ENCODE assay signal across 14 mouse cellular contexts in the genomic region with DNA sequence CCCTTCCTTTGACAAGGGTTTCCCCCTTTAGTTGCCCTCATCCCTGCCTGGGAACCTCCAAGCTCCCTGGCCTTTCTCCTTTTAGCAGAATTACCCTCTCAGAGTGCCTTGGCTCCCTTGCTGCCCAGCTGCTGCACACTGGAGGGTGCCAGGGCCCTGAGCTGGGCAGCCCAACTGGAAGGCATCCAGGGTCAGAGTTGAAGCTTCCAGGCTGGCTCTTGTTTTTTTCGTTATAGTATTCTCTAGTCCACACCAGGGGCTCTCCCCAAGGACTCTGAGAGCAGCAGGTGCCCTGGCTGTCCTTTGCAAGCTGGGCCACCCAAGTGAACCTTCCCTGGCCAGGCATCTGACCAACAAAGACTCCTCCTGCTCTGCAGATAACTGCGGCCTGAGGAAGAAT. TPM values are rescaled to one million over a fixed set of nuclear protein-coding genes. Genes with fewer than 3 reads are reported as not detected.
DNase-seq lines count a peak whose midpoint lies in the region; ATAC-seq and TF ChIP-seq lines count a peak whose summit lies in the region.
"Had no signal": no experiment of that assay in that cellular context is flagged by ENCODE, and none has a peak within 500 bp of the region (broad histone marks: within the 10 kb centered on the region; RNA-seq: fewer than 3 reads in every experiment).

No protein-coding gene starts in this region.

- ATAC-seq in heart, embryonic 12.5 days (ENCODE audit: insufficient number of reproducible peaks, low FRiP score), result no peak
- ATAC-seq in midbrain, postnatal 0 days (ENCODE audit: low FRiP score), result no peak
- no peak for ATAC-seq in liver, embryonic 13.5 days (ENCODE audit: low read depth)
- ATAC-seq in forebrain, embryonic 13.5 days, result no peak
- ATAC-seq: forebrain, embryonic 16.5 days had no signal

- H3K36me3 ChIP-seq in heart, embryonic 12.5 days, result no peaks in the 10 kb centered on the region
- H3K36me3 ChIP-seq in midbrain, postnatal 0 days (ENCODE audit: insufficient read depth, low read length), result no peaks in the 10 kb centered on the region
- no peaks in the 10 kb centered on the region for H3K36me3 ChIP-seq in midbrain, embryonic 10.5 days
- no peaks in the 10 kb centered on the region for H3K36me3 ChIP-seq in liver, embryonic 13.5 days
- no peaks in the 10 kb centered on the region for H3K36me3 ChIP-seq in forebrain, embryonic 13.5 days (ENCODE audit: poor library complexity, severe bottlenecking)
- H3K36me3 ChIP-seq: embryonic facial prominence, embryonic 13.5 days; hindbrain, embryonic 13.5 days; limb, embryonic 12.5 days had no signal

- intact Hi-C loops in gastrocnemius, postnatal 14 days (cut with DNase I; ENCODE audit: low total_unique reads), result no loop called here

- peaks cover 19% of the 10 kb centered on the region for H3K4me1 ChIP-seq in heart, embryonic 12.5 days (replicated peaks)
- no peaks in the 10 kb centered on the region for H3K4me1 ChIP-seq in midbrain, postnatal 0 days (ENCODE audit: insufficient read depth, low read length)
- peaks cover 20% of the 10 kb centered on the region for H3K4me1 ChIP-seq in midbrain, embryonic 10.5 days
- peaks cover 58% of the 10 kb centered on the region for H3K4me1 ChIP-seq in liver, embryonic 13.5 days (replicated peaks)
- peaks cover 14% of the 10 kb centered on the region for H3K4me1 ChIP-seq in forebrain, embryonic 13.5 days

- no peak overlapping the region for H3K4me3 ChIP-seq in heart, embryonic 12.5 days
- no peak overlapping the region for H3K4me3 ChIP-seq in midbrain, postnatal 0 days (ENCODE audit: low read depth, low read length)
- no peak overlapping the region for H3K4me3 ChIP-seq in midbrain, embryonic 10.5 days
- H3K4me3 ChIP-seq in liver, embryonic 13.5 days (replicated peaks), result no peak overlapping the region
- no peak overlapping the region for H3K4me3 ChIP-seq in forebrain, embryonic 13.5 days
- H3K4me3 ChIP-seq: embryonic facial prominence, embryonic 13.5 days; hindbrain, embryonic 13.5 days; limb, embryonic 12.5 days had no signal

- 75% methylated on average over 2 of the region's 2 CpGs for WGBS in heart, embryonic 12.5 days
- WGBS in midbrain, postnatal 0 days, result 69% methylated on average over 2 of the region's 2 CpGs
- WGBS in midbrain, embryonic 10.5 days, result 63% methylated on average over 2 of the region's 2 CpGs
- 76% methylated on average over 2 of the region's 2 CpGs for WGBS in liver, embryonic 13.5 days (ENCODE audit: insufficient replicate concordance)
- 51% methylated on average over 2 of the region's 2 CpGs for WGBS in forebrain, embryonic 13.5 days

- TF ChIP-seq CTCF in midbrain, postnatal 0 days (IDR thresholded peaks at IDR 0.05), result no peak

- H3K4me2 ChIP-seq in heart, embryonic 12.5 days, result no peak overlapping the region
- no peak overlapping the region for H3K4me2 ChIP-seq in midbrain, postnatal 0 days (ENCODE audit: low read depth, low read length, poor library complexity, severe bottlenecking)
- no peak overlapping the region for H3K4me2 ChIP-seq in liver, embryonic 13.5 days
- no peak overlapping the region for H3K4me2 ChIP-seq in forebrain, embryonic 13.5 days
- H3K4me2 ChIP-seq: embryonic facial prominence, embryonic 13.5 days; hindbrain, embryonic 13.5 days; limb, embryonic 12.5 days had no signal

- no peaks in the 10 kb centered on the region for H3K9me3 ChIP-seq in heart, embryonic 12.5 days (replicated peaks)
- no peaks in the 10 kb centered on the region for H3K9me3 ChIP-seq in midbrain, postnatal 0 days (ENCODE audit: low read length)
- H3K9me3 ChIP-seq in midbrain, embryonic 10.5 days (replicated peaks), result no peaks in the 10 kb centered on the region
- H3K9me3 ChIP-seq in liver, embryonic 13.5 days (replicated peaks), result no peaks in the 10 kb centered on the region
- no peaks in the 10 kb centered on the region for H3K9me3 ChIP-seq in forebrain, embryonic 13.5 days (replicated peaks)
- H3K9me3 ChIP-seq: embryonic facial prominence, embryonic 13.5 days; hindbrain, embryonic 13.5 days; limb, embryonic 12.5 days had no signal

- no peak overlapping the region for H3K27ac ChIP-seq in heart, embryonic 12.5 days (ENCODE audit: poor library complexity, severe bottlenecking)
- H3K27ac ChIP-seq in midbrain, postnatal 0 days (ENCODE audit: low read depth, low read length), result no peak overlapping the region
- H3K27ac ChIP-seq in midbrain, embryonic 10.5 days (replicated peaks), result no peak overlapping the region
- peak overlapping the region; percentile 7; the same call in 1 of the 2 replicates for H3K27ac ChIP-seq in liver, embryonic 13.5 days
- H3K27ac ChIP-seq in forebrain, embryonic 13.5 days, result no peak overlapping the region
- H3K27ac ChIP-seq: embryonic facial prominence, embryonic 13.5 days; hindbrain, embryonic 13.5 days; limb, embryonic 12.5 days; macrophage had no signal

- H3K27me3 ChIP-seq in heart, embryonic 12.5 days (replicated peaks), result 0 out of 2 replicates have a peak, but pooled peaks cover 3% of the 10 kb centered on the region
- no peaks in the 10 kb centered on the region for H3K27me3 ChIP-seq in midbrain, postnatal 0 days (ENCODE audit: insufficient read depth, low read length)
- H3K27me3 ChIP-seq in midbrain, embryonic 10.5 days (ENCODE audit: low read depth, poor library complexity, severe bottlenecking), result no peaks in the 10 kb centered on the region
- no peaks in the 10 kb centered on the region for H3K27me3 ChIP-seq in liver, embryonic 13.5 days
- H3K27me3 ChIP-seq in forebrain, embryonic 13.5 days, result no peaks in the 10 kb centered on the region
- H3K27me3 ChIP-seq: embryonic facial prominence, embryonic 13.5 days; hindbrain, embryonic 13.5 days; limb, embryonic 12.5 days had no signal

- peak; percentile 95 for DNase-seq in heart, adult 11 months
- peak; percentile 30 for DNase-seq in midbrain, postnatal 0 days (ENCODE audit: low spot score)
- DNase-seq in midbrain, embryonic 10.5 days (ENCODE audit: low spot score), result no peak
- DNase-seq in gastrocnemius, postnatal 14 days, result peak; percentile 79
- DNase-seq in liver, embryonic 13.5 days, result no peak
- DNase-seq in T-cell, adult 2 months (ENCODE audit: low spot score), result no peak
- DNase-seq: cerebellum, adult 11 months had no signal

- H3K9ac ChIP-seq in heart, embryonic 12.5 days, result no peak overlapping the region
- no peak overlapping the region for H3K9ac ChIP-seq in midbrain, postnatal 0 days (replicated peaks; ENCODE audit: low read length, poor library complexity, severe bottlenecking)
- no peak overlapping the region for H3K9ac ChIP-seq in liver, embryonic 13.5 days
- H3K9ac ChIP-seq in forebrain, embryonic 13.5 days, result no peak overlapping the region
- H3K9ac ChIP-seq: embryonic facial prominence, embryonic 13.5 days; hindbrain, embryonic 13.5 days; limb, embryonic 12.5 days had no signal

RNA-seq across cellular contexts. Expression of a gene that starts 59.1 kb away (rescaled TPM):
- 16.0 and 17.9 TPM in 2 replicates for polyA plus RNA-seq in heart, embryonic 12.5 days (2016; fragmentation: Nextera tagmentation; extraction: Ambion mirVana)
- total RNA-seq in midbrain, postnatal 0 days (2014; rRNA removed), result 35.2 and 39.3 TPM in 2 replicates
- polyA plus RNA-seq in midbrain, postnatal 0 days (2015; fragmentation: Nextera tagmentation; extraction: Ambion mirVana), result 14.0 and 16.6 TPM in 2 replicates
- polyA plus RNA-seq in midbrain, embryonic 10.5 days (2016; fragmentation: Nextera tagmentation; extraction: Ambion mirVana), result 21.0 and 21.6 TPM in 2 replicates
- 10 to 100 TPM; 21.0 to 25.2 TPM for total RNA-seq in gastrocnemius, postnatal 14 days (2021)
- polyA plus RNA-seq in liver, embryonic 13.5 days (2015; fragmentation: Nextera tagmentation; extraction: Ambion mirVana), result 11.5 and 12.5 TPM in 2 replicates
- polyA plus RNA-seq in forebrain, embryonic 13.5 days (2015; fragmentation: Nextera tagmentation; extraction: Ambion mirVana), result 15.7 and 16.6 TPM in 2 replicates

Comparison
In these comparisons a context has a peak if more than half of its experiments do, and no peak if none do; other contexts are left out.
1. DNase-seq: peak in heart, adult 11 months (single experiment), midbrain, postnatal 0 days (single experiment) and gastrocnemius, postnatal 14 days (single experiment); none in midbrain, embryonic 10.5 days (single experiment), liver, embryonic 13.5 days (single experiment) and T-cell, adult 2 months (single experiment).